ENCODE assay signal across 29 mouse cellular contexts in the genomic region with DNA sequence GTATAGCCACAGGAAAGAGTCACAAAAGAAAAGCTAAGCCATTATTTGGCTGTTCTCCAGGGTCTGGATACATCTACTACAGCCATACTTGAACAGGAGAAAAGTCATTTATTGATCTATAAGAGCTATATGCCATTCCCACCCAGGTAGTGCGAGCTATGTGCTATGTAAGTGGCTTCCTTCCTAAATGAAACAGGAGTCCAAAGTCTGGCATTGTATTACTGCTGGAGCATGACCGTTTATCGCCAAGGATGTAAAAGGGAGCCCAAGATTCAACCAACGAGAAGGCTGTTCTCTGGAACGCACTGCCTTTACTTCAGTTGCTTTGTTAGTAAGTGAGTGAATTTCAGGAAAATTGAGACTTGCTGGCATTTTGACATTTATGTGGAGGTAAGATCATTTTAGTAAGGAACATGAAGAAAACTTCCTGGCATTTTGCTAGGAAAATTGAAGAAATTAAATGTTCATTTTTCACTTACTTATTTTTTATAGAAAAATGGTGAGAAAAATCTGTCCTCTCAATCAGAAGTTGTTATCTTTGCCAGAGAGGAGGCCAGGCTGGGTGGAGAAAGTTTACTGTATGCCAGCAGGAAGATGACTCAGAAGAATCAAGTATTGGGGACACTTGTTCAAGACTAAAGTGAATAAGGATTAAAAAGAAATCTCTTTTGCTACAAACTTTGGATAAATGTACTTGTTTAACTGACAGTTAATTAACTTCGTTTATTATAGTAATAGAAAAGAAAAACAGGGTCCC.
A peak's percentile ranks its signal among the peaks of the same experiment; 100 is the strongest.
DNase-seq lines count a peak whose midpoint lies in the region; ATAC-seq and TF ChIP-seq lines count a peak whose summit lies in the region.
"Had no signal": no experiment of that assay in that cellular context is flagged by ENCODE, and none has a peak within 500 bp of the region (broad histone marks: within the 10 kb centered on the region; RNA-seq: fewer than 3 reads in every experiment).

No protein-coding gene starts in this region.

- no peak overlapping the region for H3K9ac ChIP-seq in heart, adult 2 months (ENCODE audit: low read depth, low read length)
- H3K9ac ChIP-seq in intestine, embryonic 15.5 days, result no peak overlapping the region
- H3K9ac ChIP-seq: embryonic facial prominence, embryonic 12.5 days; embryonic facial prominence, embryonic 15.5 days; forebrain, postnatal 0 days; heart, embryonic 13.5 days; hindbrain, embryonic 13.5 days had no signal

- H3K79me2 ChIP-seq in heart, adult 2 months (replicated peaks; ENCODE audit: control insufficient read depth, insufficient read depth, low read length), result no peaks in the 10 kb centered on the region

- no peak for TF ChIP-seq POLR2A in heart, adult 2 months (IDR thresholded peaks at IDR 0.05; ENCODE audit: insufficient read depth, low read depth, low read length)

- peak overlapping the region; percentile 7 for H3K27ac ChIP-seq in heart, adult 2 months
- no peak overlapping the region for H3K27ac ChIP-seq in intestine, embryonic 15.5 days
- H3K27ac ChIP-seq: embryonic facial prominence, embryonic 12.5 days; embryonic facial prominence, embryonic 15.5 days; heart, embryonic 10.5 days; heart, embryonic 13.5 days; hindbrain, embryonic 10.5 days; hindbrain, embryonic 13.5 days had no signal

- no peak for DNase-seq in heart, adult 2 months
- DNase-seq in heart, postnatal 25 days (ENCODE audit: low spot score), result no peak
- peak; percentile 42 for DNase-seq in 3T3-L1 (ENCODE audit: low read depth, low spot score)
- peak; percentile 54 for DNase-seq in 416B (ENCODE audit: low read depth)
- DNase-seq in ovary, adult 18-20 months (ENCODE audit: low spot score), result no peak
- DNase-seq in left cerebral cortex, adult 18-20 months (ENCODE audit: low spot score in 2 of 2), result no peak
- no peak for DNase-seq in adrenal gland, postnatal 10 days
- DNase-seq: adrenal gland, adult 8-10 months; adrenal gland, postnatal 36 days; B cell, adult 2 months; cerebellum, adult 18-20 months; cerebellum, adult 9-10 months; cerebellum, postnatal 14 days; forebrain, postnatal 0 days; gastrocnemius, postnatal 10 days; gastrocnemius, postnatal 36 days; heart, adult 18-20 months; heart, postnatal 36 days; kidney, adult 11 months had no signal

- WGBS in heart, adult 2 months, result 73% methylated on average over 6 of the region's 6 CpGs
- WGBS in intestine, embryonic 15.5 days, result 76% methylated on average over 6 of the region's 6 CpGs

- no peaks in the 10 kb centered on the region for H3K27me3 ChIP-seq in heart, adult 2 months (ENCODE audit: control insufficient read depth, insufficient read depth, low read length)
- no peaks in the 10 kb centered on the region for H3K27me3 ChIP-seq in intestine, embryonic 15.5 days (replicated peaks)
- H3K27me3 ChIP-seq: CH12.LX; embryonic facial prominence, embryonic 12.5 days; embryonic facial prominence, embryonic 15.5 days; heart, embryonic 13.5 days; hindbrain, embryonic 13.5 days had no signal

- no peak for TF ChIP-seq CTCF in heart, adult 2 months (IDR thresholded peaks at IDR 0.05)

- intact Hi-C loops in heart, adult 2 months (cut with DNase I), result loop anchor here (10.0 kb wide), 1 partner anchor 379 kb away; no protein-coding TSS in a partner anchor
- intact Hi-C loops in heart, postnatal 25 days (cut with DNase I), result no loop called here

- peaks cover 18% of the 10 kb centered on the region for H3K36me3 ChIP-seq in heart, adult 2 months (ENCODE audit: control insufficient read depth, insufficient read depth, low read length)
- peaks cover 7% of the 10 kb centered on the region for H3K36me3 ChIP-seq in intestine, embryonic 15.5 days

- H3K4me1 ChIP-seq in heart, adult 2 months (ENCODE audit: control insufficient read depth, insufficient read depth, low read length), result peaks cover 10% of the 10 kb centered on the region
- no peaks in the 10 kb centered on the region; the same call in 1 of the 2 replicates for H3K4me1 ChIP-seq in intestine, embryonic 15.5 days (replicated peaks)
- H3K4me1 ChIP-seq: embryonic facial prominence, embryonic 12.5 days; embryonic facial prominence, embryonic 15.5 days; hindbrain, embryonic 10.5 days; hindbrain, embryonic 13.5 days had no signal

- no peak for TF ChIP-seq EP300 in heart, adult 2 months (IDR thresholded peaks at IDR 0.05; ENCODE audit: insufficient read depth, low read depth, low read length)

- peak; percentile 83 for ATAC-seq in intestine, embryonic 15.5 days
- ATAC-seq: forebrain, embryonic 14.5 days; forebrain, postnatal 0 days; hindbrain, embryonic 16.5 days had no signal

- no peak overlapping the region for H3K4me2 ChIP-seq in intestine, embryonic 15.5 days (replicated peaks)
- H3K4me2 ChIP-seq: embryonic facial prominence, embryonic 12.5 days; embryonic facial prominence, embryonic 15.5 days; heart, embryonic 13.5 days; hindbrain, embryonic 13.5 days had no signal

- H3K4me3 ChIP-seq in heart, adult 2 months, result no peak overlapping the region
- no peak overlapping the region for H3K4me3 ChIP-seq in intestine, embryonic 15.5 days (replicated peaks)
- H3K4me3 ChIP-seq: embryonic facial prominence, embryonic 12.5 days; embryonic facial prominence, embryonic 15.5 days; heart, embryonic 10.5 days; heart, embryonic 13.5 days; hindbrain, embryonic 10.5 days; hindbrain, embryonic 13.5 days had no signal

- peaks cover 5% of the 10 kb centered on the region for H3K9me3 ChIP-seq in intestine, embryonic 15.5 days

Comparison
In these comparisons a context has a peak if more than half of its experiments do, and no peak if none do; other contexts are left out.
1. DNase-seq: peak in 3T3-L1 (single experiment) and 416B (single experiment); none in heart, adult 2 months (0 of 2), heart, postnatal 25 days (single experiment), ovary, adult 18-20 months (single experiment), left cerebral cortex, adult 18-20 months (0 of 2) and adrenal gland, postnatal 10 days (single experiment).